Mouse (Mus musculus): ENCODE data around the gene Ptprz1.

Gene Ptprz1

DNA sequence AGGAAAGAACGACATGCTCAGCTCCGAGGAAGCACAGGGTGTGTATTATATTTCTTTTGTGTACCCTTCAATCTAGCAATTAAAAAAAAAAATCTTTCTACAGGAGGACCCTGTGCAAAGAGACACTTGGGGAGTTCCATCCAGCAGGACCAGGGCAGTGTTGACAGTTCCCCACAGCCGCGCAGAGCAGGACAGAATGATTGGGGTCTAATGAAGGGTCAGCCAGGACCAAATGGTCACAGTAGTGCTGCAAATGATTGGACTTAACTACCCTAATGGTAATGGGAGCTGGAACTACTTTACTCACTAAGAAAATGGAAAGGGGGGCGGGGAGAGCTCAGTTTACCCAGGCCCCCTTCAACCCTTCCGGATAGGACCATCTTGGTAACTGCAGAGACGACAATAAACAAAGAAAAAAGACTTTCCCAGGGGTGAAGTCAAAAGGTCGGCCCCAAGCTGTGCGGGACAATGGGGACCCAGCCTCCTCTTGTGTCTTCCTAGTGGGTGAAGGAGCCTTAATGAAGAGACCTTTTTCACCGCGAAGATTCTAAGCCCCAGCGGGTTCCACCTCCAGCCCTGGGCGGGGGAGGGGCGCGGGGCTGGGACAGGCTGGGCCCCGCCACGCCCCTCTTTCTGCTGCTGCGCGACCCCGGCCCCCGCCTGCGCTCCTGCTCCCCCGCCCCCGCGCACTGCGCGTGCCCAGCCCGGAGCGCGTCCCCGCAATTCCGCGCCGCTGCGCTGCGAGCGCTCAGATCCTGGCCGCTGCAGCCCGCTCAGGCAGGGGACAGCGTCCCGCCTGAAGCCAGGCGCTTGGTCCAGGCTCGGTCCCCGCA, at the start of gene Ptprz1:
Gene Ptprz1, plus strand, starts transcription at position 722 of the 833 bp plus-strand sequence.
- DNase-seq, result peak; percentile 5

DNA sequence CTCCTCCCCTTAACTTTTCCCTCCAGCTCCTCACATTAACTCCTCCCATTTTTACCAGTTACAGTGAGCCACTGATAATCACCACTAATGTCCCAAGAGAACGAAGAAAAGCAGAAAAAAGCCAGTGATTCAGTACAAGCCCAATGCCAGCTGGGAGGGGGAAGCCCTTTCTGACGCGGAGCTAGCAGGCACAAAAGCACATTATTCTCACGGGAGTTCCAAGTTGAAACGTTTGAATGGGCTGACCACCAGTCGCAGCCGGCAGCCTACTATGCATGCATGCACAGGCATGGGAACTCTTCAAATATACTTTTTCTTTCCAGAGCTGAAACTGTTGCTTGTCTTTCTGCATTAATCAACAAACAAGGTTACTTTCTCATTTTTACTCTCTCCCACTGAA, 41.7 kb upstream of the Ptprz1 start:
- no peak for DNase-seq

GRCm38 (mm10) chr6:22834100-22834970, 41.0 kb upstream of the Ptprz1 start:
- DNase-seq, result no peak

DNA sequence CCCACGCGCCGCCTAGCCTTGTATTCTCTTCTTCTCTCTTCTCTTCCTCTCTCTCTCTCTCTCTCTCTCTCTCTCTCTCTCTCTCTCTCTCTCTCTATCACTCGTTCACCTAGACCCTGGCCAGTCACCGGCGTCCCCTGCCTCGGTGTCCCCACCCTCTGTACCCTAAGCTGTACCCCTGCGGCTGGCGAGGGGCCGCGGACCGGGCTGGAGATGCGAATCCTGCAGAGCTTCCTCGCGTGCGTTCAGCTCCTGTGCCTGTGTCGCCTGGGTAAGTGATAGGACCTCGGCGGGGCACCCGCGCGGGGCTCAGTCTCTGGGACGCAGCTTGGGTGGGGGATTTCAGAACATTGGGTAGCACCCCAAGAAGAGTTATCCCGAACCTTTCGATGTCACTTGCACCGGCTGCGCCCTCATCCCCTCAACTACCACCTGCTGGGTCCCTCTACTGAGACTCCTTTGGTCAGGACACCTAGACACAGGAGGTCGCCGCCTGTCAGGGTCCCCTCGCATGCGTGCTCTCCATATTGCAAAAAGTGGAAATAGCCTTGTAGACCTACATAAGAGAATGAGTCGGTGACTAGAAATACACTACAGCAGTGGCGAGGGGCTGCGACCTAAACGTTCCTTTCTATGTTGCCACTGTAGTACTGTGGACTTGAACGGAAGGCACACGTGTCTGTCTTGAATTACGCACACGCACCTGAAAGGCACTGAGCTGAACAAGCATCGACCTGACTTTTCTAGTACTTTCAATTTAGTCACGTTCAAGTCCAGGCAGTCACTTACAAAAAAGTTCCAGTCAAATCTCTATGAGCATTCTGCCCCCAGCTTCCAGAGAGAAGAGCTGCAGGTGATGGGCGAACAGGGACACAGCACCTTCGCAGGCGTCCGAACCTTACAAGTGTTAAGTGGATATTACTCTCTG, 576 bp downstream of the Ptprz1 start:
- no peak for DNase-seq

GRCm38 (mm10) chr6:22887978-22888377, 12.7 kb downstream of the Ptprz1 start:
- no peak for DNase-seq

- DNase-seq, result no peak
These were observed 14.0 kb downstream of the Ptprz1 start for GRCm38 (mm10) chr6:22889333-22889732.

GRCm38 (mm10) chr6:22901983-22902382, 26.7 kb downstream of the Ptprz1 start:
- no peak for DNase-seq

- no peak for DNase-seq
These were observed 33.4 kb downstream of the Ptprz1 start for GRCm38 (mm10) chr6:22908510-22909256.

- no peak for DNase-seq
These were observed 34.1 kb downstream of the Ptprz1 start for GRCm38 (mm10) chr6:22909257-22909907.

DNA sequence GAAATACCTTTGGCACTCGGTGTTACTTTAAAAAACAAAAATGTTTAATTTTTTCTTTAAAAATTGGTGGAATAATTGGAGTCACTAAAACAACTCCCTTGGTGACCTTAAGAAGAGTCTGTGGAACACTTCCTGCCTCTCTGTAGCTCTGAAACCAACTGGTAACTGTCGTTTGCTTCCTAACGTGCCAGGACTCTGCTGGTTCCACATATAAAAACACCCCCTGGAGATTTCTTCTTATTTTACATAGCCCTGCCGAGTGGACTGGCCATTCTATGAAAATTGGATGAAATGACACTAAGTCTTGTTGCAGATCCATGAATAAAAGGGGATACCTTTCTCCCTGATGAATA, 34.6 kb downstream of the Ptprz1 start:
- no peak for DNase-seq

GRCm38 (mm10) chr6:22922880-22923279, 47.6 kb downstream of the Ptprz1 start:
- DNase-seq, result no peak

- DNase-seq, result no peak
These were observed 57.5 kb downstream of the Ptprz1 start for GRCm38 (mm10) chr6:22932768-22933265.

DNA sequence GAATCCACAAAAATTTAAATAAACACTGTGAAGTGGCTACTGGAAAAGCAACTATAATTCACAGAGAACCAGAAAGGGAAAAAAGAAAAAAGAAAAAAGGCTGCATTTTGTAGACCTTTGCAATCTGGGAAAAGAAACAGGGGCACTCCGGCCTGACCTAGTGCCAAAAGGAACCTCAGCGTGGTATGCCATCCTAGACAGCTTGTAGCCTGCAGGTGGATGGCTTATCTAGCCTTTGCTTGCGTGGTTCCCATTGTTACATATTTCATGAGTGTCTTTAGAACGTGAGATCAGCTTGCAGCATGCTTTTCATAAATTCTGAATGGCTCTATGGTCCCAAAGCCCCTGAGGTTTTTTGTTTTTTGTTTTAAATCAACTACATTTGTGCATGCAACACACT, 61.8 kb downstream of the Ptprz1 start:
- no peak for DNase-seq

DNA sequence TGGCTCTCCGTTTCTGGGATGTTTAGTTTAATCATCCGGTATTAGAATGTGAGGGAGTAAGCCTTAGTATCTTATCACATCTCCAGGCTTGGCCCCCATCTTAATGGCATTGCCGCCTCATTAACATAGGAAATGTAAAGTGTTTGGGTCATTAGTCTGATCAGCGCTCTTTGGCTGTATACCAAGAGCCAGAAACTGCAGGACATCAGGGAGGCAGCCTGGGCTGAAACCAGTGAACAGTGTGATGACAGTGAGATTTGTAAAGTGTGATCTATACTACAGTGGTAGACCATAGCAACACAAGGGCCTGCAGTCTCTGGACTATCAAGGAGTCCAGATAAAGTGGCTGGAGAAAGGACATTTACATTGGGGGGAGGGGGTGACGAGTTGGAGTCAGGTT, 62.2 kb downstream of the Ptprz1 start:
- no peak for DNase-seq

DNA sequence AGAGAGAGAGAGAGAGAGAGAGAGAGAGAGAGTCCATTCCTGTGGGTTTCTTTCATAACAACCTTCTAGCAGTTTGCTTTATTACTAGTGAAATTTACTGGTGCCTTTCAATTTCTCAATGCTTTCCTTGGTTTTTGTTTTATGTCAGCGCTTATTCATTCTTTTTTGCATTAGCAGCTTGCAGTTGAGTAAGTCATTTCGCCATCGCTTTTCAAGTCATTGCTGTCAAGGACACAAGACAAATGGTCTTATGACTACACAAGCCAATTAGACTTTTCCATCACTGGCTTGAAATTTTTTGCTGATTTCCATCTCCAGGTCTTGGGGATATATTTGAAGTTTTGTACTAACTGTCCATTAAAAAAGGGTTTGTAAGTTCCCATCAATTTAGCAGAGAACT, 68.9 kb downstream of the Ptprz1 start:
- no peak for DNase-seq

GRCm38 (mm10) chr6:22963374-22963773, 88.1 kb downstream of the Ptprz1 start:
- DNase-seq, result no peak

DNA sequence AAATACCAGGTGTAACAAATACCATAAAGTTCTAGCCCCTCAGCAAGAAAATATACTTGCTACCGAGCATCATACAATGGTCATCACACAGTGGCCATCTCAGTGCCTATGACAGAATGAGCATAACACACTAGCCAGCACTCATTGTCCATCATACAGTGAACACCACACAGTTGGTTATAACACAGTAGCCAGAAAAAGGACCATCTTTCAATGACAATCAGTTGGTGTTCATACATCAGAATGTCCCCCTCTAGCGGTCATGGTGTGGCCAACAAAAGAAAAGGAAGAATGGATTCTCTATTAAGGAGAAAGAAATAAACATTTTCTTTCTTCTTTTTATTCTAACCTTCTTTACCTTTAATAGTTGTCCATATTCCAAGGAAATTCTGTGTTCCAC, 92.8 kb downstream of the Ptprz1 start:
- DNase-seq, result peak; percentile 5

GRCm38 (mm10) chr6:22983769-22984519, 108.6 kb downstream of the Ptprz1 start:
- no peak for DNase-seq

- no peak for DNase-seq
These were observed 109.3 kb downstream of the Ptprz1 start for GRCm38 (mm10) chr6:22984520-22985154.

GRCm38 (mm10) chr6:23003152-23003551, 127.8 kb downstream of the Ptprz1 start:
- DNase-seq, result no peak

Data from lung, postnatal 14 days (tissue).